Mouse (Mus musculus) ES-Bruce4 (cell line): ENCODE data around the gene Kansl1l. TPM values are rescaled to one million over a fixed set of nuclear protein-coding genes. Genes with fewer than 3 reads are reported as not detected.

Experiments
- H3K27ac ChIP-seq: 2 replicates; pipeline ENCODE4 v1.5.1; 2012; ENCODE audit warnings: low read length, inconsistent platforms; ENCODE audit not compliant: insufficient read depth
- H3K27me3 ChIP-seq: 2 replicates; pipeline ENCODE4 v1.6.1; 2012; ENCODE audit warnings: mild to moderate bottlenecking, low read length, inconsistent platforms; ENCODE audit not compliant: control insufficient read depth, poor library complexity, insufficient read depth, severe bottlenecking
- H3K36me3 ChIP-seq: 2 replicates; pipeline ENCODE4 v1.6.1; 2012; ENCODE audit warnings: inconsistent platforms, mild to moderate bottlenecking, low read length, moderate library complexity; ENCODE audit not compliant: control insufficient read depth, poor library complexity, insufficient read depth, severe bottlenecking
- H3K4me1 ChIP-seq: one replicate; pipeline ENCODE4 v1.8.1; 2011; ENCODE audit warnings: low read length; ENCODE audit not compliant: control insufficient read depth, insufficient read depth
- H3K4me3 ChIP-seq: 2 replicates; pipeline ENCODE4 v1.5.1; 2011; ENCODE audit warnings: low read depth, mild to moderate bottlenecking, low read length
- H3K9ac ChIP-seq: 2 replicates; pipeline ENCODE4 v1.6.1; 2012; ENCODE audit warnings: low read depth, mild to moderate bottlenecking, inconsistent platforms; ENCODE audit not compliant: poor library complexity, severe bottlenecking
- H3K9me3 ChIP-seq: replicated peaks from 2 replicates; pipeline ENCODE4 v1.6.1; 2012; ENCODE audit warnings: mild to moderate bottlenecking, low read length, inconsistent platforms; ENCODE audit not compliant: control insufficient read depth, poor library complexity, insufficient read depth, severe bottlenecking
- CTCF ChIP-seq: IDR thresholded peaks from one replicate; pipeline ENCODE4 v1.8.1; 2011; ENCODE audit warnings: low read depth, low read length
- EP300 ChIP-seq: IDR thresholded peaks from 2 replicates; pipeline ENCODE4 v1.6.1; 2011; ENCODE audit warnings: low read depth, low read length; ENCODE audit not compliant: insufficient read depth
- POLR2A ChIP-seq: IDR thresholded peaks from one replicate; pipeline ENCODE4 v1.8.1; 2011; ENCODE audit warnings: low read length; ENCODE audit not compliant: insufficient read depth
- polyA plus RNA-seq: library from polyadenylated mRNA; stranded (reverse); fragments of >200 nt; gene quantifications from 2 replicates; pipeline ENCODE4 v1.2.4, GENCODE M21; 2011; ENCODE audit warnings: low read depth; ENCODE audit not compliant: missing spikeins, insufficient read depth, insufficient read length

Kansl1l gene
- polyA plus RNA-seq, 1 experiment: 6.4 TPM

GRCm38 (mm10) chr1:66712859-66713258, 104.5 kb downstream of the Kansl1l start:
- Histone ChIP-seq H3K9ac (no peak overlapping the region), H3K36me3 (peaks cover 63% of the 10 kb centered on the region), H3K4me3 (no peak overlapping the region), H3K27ac (no peak overlapping the region), H3K27me3 (no peaks in the 10 kb centered on the region), H3K4me1 (no peaks in the 10 kb centered on the region), H3K9me3 (no peaks in the 10 kb centered on the region)
- no peak for TF ChIP-seq POLR2A
- TF ChIP-seq EP300: no peak
- TF ChIP-seq CTCF: no peak

GRCm38 (mm10) chr1:66704523-66704922, 112.8 kb downstream of the Kansl1l start:
- no peaks in the 10 kb centered on the region for H3K9me3 ChIP-seq
- peaks cover 45% of the 10 kb centered on the region for H3K36me3 ChIP-seq
- no peaks in the 10 kb centered on the region for H3K4me1 ChIP-seq
- no peak overlapping the region for H3K27ac ChIP-seq
- H3K4me3 ChIP-seq: peak overlapping the region; percentile 31
- TF ChIP-seq POLR2A (no peak), CTCF (no peak), EP300 (no peak)
- H3K27me3 ChIP-seq: no peaks in the 10 kb centered on the region
- H3K9ac ChIP-seq: no peak overlapping the region

- Histone ChIP-seq H3K27ac (no peak overlapping the region), H3K36me3 (peaks cover 32% of the 10 kb centered on the region), H3K4me3 (no peak overlapping the region), H3K9ac (peak overlapping the region; percentile 93), H3K4me1 (no peaks in the 10 kb centered on the region), H3K9me3 (no peaks in the 10 kb centered on the region), H3K27me3 (no peaks in the 10 kb centered on the region)
- TF ChIP-seq POLR2A (no peak), CTCF (no peak), EP300 (no peak)
These were observed 114.6 kb downstream of the Kansl1l start for GRCm38 (mm10) chr1:66702623-66703345.

GRCm38 (mm10) chr1:66701576-66701940, 115.8 kb downstream of the Kansl1l start:
- Histone ChIP-seq H3K9ac (peak overlapping the region; percentile 93), H3K9me3 (no peaks in the 10 kb centered on the region), H3K4me3 (peak overlapping the region; percentile 86), H3K36me3 (peaks cover 22% of the 10 kb centered on the region), H3K27me3 (no peaks in the 10 kb centered on the region), H3K4me1 (no peaks in the 10 kb centered on the region), H3K27ac (peak overlapping the region; percentile 62)
- TF ChIP-seq CTCF (no peak), POLR2A (no peak), EP300 (no peak)

GRCm38 (mm10) chr1:66700693-66701575, 116.4 kb downstream of the Kansl1l start, which contains the start of gene Rpe:
Gene Rpe (plus strand): TSS chr1:66700831.
- Histone ChIP-seq H3K27ac (peak within 1 kb of the TSS; percentile 100), H3K9ac (peak within 1 kb of the TSS; percentile 93), H3K4me1 (no peaks in the 10 kb centered on the region), H3K4me3 (peak within 1 kb of the TSS; percentile 86), H3K9me3 (no peaks in the 10 kb centered on the region), H3K27me3 (no peaks in the 10 kb centered on the region), H3K36me3 (peaks cover 16% of the 10 kb centered on the region)
- TF ChIP-seq CTCF: no peak
- TF ChIP-seq POLR2A: peak; percentile 74
- peak; percentile 73 for TF ChIP-seq EP300

GRCm38 (mm10) chr1:66700149-66700692, 117.1 kb downstream of the Kansl1l start:
- Histone ChIP-seq H3K27ac (peak overlapping the region; percentile 100), H3K27me3 (no peaks in the 10 kb centered on the region), H3K9me3 (no peaks in the 10 kb centered on the region), H3K4me3 (peak overlapping the region; percentile 45), H3K36me3 (peaks cover 15% of the 10 kb centered on the region), H3K9ac (peak overlapping the region; percentile 48; the same call in 1 of the 2 replicates), H3K4me1 (no peaks in the 10 kb centered on the region)
- TF ChIP-seq POLR2A (no peak), EP300 (no peak), CTCF (no peak)
